Mouse (Mus musculus): ENCODE data around the gene Stat2. TPM values are rescaled to one million over a fixed set of nuclear protein-coding genes. Genes with fewer than 3 reads are reported as not detected.
A peak's percentile ranks its signal among the peaks of the same experiment; 100 is the strongest.

The Stat2 gene
- polyA plus RNA-seq, 1 experiment from 2014 or later: 13.0 TPM

DNA sequence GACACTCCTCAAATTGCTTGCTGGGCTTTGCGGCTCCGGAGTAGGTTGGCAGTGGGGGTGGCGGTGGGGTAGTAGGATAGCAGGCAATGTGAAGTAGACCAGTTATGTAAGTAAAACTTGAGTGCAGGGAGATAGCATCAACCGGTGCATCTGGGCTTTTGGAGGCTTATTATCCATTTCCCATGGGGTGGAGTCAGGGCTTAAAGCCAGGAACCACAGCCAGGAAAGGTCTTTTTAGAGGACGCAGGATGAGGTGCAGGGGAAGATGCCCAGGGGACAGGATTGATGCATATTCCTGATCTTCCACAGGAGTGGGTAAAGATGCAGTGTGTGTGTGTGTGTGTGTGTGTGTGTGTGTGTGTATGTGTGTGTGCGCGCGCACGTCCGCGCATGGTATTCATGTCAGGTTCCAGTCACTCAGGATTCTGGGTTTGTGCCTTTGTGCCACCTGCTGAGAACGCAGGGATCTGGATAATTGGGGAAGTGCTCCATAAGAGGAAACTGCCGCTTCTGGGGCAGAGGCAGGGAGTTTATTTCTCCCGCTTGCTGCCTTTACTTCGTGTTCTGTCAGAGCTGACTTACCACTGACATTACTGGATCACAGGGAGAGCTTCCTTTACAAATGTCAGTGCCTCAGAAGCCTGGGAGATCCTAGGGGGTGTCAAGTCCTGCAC, 32.4 kb upstream of the Stat2 start:
- ATAC-seq (ENCODE audit: insufficient read depth, low FRiP score, low read depth): no peak
- Histone ChIP-seq H3K4me1 (no peaks in the 10 kb centered on the region), H3K27ac (no peak overlapping the region), H3K9ac (no peak overlapping the region), H3K4me2 (no peak overlapping the region), H3K27me3 (replicated peaks) (no peaks in the 10 kb centered on the region), H3K9me3 (no peaks in the 10 kb centered on the region), H3K36me3 (peaks cover 25% of the 10 kb centered on the region), H3K4me3 (replicated peaks) (no peak overlapping the region)
- 78% methylated on average over 15 of the region's 15 CpGs for WGBS

GRCm38 (mm10) chr10:128239140-128239539, 31.2 kb upstream of the Stat2 start:
- no peak overlapping the region for H3K27ac ChIP-seq
- no peaks in the 10 kb centered on the region for H3K27me3 ChIP-seq (replicated peaks)
- peaks cover 34% of the 10 kb centered on the region for H3K36me3 ChIP-seq
- no peaks in the 10 kb centered on the region for H3K4me1 ChIP-seq
- H3K4me2 ChIP-seq: no peak overlapping the region
- H3K9ac ChIP-seq: no peak overlapping the region
- H3K9me3 ChIP-seq: no peaks in the 10 kb centered on the region
- 91% methylated on average over 4 of the region's 4 CpGs for WGBS
- no peak for ATAC-seq (ENCODE audit: insufficient read depth, low FRiP score, low read depth)
- no peak overlapping the region for H3K4me3 ChIP-seq (replicated peaks)

DNA sequence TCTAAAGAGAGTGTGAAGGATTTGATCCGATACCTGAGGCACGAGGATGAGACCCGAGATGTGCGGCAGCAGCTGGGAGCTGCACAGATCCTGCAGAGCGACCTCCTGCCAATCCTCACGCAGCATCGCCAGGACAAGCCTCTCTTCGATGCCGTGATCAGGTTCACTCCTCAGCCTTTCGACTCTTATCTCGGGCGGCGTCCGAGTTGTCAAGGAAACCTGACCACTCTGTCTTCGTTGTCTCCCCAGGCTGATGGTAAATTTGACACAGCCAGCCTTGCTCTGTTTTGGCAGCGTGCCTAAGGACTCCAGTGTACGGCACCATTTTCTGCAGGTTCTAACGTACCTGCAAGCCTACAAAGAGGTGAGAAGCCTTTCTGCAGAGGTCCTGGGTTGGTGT, 30.2 kb upstream of the Stat2 start:
- H3K9ac ChIP-seq: no peak overlapping the region
- H3K9me3 ChIP-seq: no peaks in the 10 kb centered on the region
- no peak overlapping the region for H3K27ac ChIP-seq
- WGBS: 79% methylated on average over 18 of the region's 18 CpGs
- H3K36me3 ChIP-seq: peaks cover 40% of the 10 kb centered on the region
- H3K27me3 ChIP-seq (replicated peaks): no peaks in the 10 kb centered on the region
- H3K4me3 ChIP-seq (replicated peaks): no peak overlapping the region
- no peak overlapping the region for H3K4me2 ChIP-seq
- H3K4me1 ChIP-seq: no peaks in the 10 kb centered on the region
- no peak for ATAC-seq (ENCODE audit: insufficient read depth, low FRiP score, low read depth)

DNA sequence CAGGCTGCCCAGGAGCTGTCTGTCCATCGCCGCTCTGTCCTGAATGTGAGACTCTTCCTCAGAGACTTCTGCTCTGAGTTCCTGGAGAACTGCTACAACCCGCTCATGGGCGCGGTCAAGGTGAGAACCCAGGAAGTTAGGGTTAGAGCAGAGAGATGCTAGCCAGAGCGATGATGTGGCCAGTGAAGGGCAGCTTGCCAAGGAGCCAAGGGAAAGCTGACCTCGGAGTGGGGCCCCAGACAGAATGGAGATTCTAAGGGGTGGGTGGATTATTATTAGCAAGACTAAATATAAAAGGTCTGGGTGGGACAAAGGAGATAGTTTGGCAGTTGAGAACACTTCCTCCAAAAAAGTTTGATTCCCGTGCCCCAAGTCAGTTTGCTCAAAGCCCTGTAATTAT, 27.1 kb upstream of the Stat2 start:
- Histone ChIP-seq H3K4me1 (no peaks in the 10 kb centered on the region), H3K9me3 (no peaks in the 10 kb centered on the region), H3K27me3 (replicated peaks) (no peaks in the 10 kb centered on the region), H3K9ac (no peak overlapping the region), H3K4me2 (no peak overlapping the region), H3K27ac (no peak overlapping the region), H3K4me3 (replicated peaks) (no peak overlapping the region), H3K36me3 (peaks cover 62% of the 10 kb centered on the region)
- ATAC-seq (ENCODE audit: insufficient read depth, low FRiP score, low read depth): no peak
- WGBS: 91% methylated on average over 8 of the region's 8 CpGs

- 93% methylated on average over 15 of the region's 15 CpGs for WGBS
- Histone ChIP-seq H3K4me1 (no peaks in the 10 kb centered on the region), H3K27me3 (replicated peaks) (no peaks in the 10 kb centered on the region), H3K27ac (no peak overlapping the region), H3K9ac (no peak overlapping the region), H3K36me3 (peaks cover 67% of the 10 kb centered on the region), H3K4me2 (no peak overlapping the region), H3K9me3 (no peaks in the 10 kb centered on the region), H3K4me3 (replicated peaks) (no peak overlapping the region)
- no peak for ATAC-seq (ENCODE audit: insufficient read depth, low FRiP score, low read depth)
These were observed 26.2 kb upstream of the Stat2 start for GRCm38 (mm10) chr10:128244121-128244520.

DNA sequence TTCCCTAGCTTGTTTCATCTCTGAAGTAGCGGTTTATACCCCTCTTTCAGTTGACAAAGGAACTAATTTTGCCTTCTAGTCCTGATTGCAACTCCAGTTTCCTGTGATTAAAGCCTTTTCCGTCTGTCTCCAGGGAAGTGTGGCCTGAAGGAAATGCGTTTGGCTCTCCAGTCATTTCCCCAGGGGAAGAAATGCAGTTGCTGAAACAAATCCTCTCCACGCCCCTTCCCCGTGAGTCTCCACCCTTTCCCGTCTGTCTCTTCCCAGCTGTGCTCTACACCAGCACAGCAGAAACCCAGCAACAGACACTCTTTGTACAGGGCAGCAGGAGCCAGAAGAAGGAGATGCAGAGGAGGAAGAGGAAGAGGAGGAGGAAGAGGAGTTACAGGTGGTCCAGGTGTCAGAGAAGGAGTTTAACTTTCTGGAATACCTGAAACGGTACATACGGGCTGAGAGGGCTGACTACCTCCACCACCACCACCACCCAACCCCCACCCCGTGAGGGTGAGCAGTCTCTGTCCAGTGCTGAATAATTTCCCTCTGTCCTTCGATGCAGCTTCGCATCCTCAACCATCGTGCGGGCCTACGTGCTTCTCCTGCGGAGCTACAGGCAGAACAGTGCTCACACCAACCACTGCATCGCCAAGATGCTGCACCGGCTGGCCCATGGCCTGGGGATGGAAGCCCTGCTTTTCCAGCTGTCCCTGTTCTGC, 23.2 kb upstream of the Stat2 start:
- no peaks in the 10 kb centered on the region for H3K4me1 ChIP-seq
- no peak for ATAC-seq (ENCODE audit: insufficient read depth, low FRiP score, low read depth)
- H3K36me3 ChIP-seq: peaks cover 70% of the 10 kb centered on the region
- H3K27me3 ChIP-seq (replicated peaks): no peaks in the 10 kb centered on the region
- H3K4me2 ChIP-seq: no peak overlapping the region
- no peak overlapping the region for H3K9ac ChIP-seq
- H3K4me3 ChIP-seq (replicated peaks): no peak overlapping the region
- WGBS: 81% methylated on average over 17 of the region's 17 CpGs
- no peak overlapping the region for H3K27ac ChIP-seq
- no peaks in the 10 kb centered on the region for H3K9me3 ChIP-seq

DNA sequence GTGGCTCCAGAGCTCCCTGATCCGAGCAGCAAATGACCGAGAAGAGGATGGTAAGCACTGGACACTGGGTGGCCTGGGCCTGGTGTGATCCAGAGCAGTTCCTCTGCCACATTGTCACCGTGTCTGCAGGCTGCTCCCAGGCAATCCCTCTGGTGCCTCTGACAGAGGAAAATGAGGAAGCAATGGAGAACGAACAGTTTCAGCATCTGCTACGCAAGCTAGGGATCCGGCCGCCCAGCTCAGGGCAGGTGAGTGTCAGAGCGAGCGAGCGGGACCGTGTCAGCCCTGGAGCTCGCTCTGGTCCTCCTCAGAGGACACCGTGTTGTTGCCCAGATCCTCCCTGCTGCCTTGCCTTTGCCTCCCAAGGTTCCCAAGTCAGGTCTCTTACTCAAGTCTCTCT, 19.8 kb upstream of the Stat2 start:
- Histone ChIP-seq H3K4me1 (no peaks in the 10 kb centered on the region), H3K27me3 (replicated peaks) (no peaks in the 10 kb centered on the region), H3K27ac (no peak overlapping the region), H3K36me3 (peaks cover 49% of the 10 kb centered on the region), H3K9me3 (no peaks in the 10 kb centered on the region), H3K9ac (no peak overlapping the region), H3K4me2 (no peak overlapping the region), H3K4me3 (replicated peaks) (no peak overlapping the region)
- ATAC-seq (ENCODE audit: insufficient read depth, low FRiP score, low read depth): no peak
- WGBS: 92% methylated on average over 13 of the region's 13 CpGs

GRCm38 (mm10) chr10:128253677-128254255, 16.6 kb upstream of the Stat2 start, which contains the start of gene Apon:
Gene Apon, plus strand, starts transcription at chr10:128254096.
- Histone ChIP-seq H3K9me3 (no peaks in the 10 kb centered on the region), H3K4me2 (no peak within 1 kb of the TSS), H3K4me3 (replicated peaks) (no peak within 1 kb of the TSS), H3K36me3 (peaks cover 24% of the 10 kb centered on the region), H3K9ac (no peak within 1 kb of the TSS), H3K27ac (no peak within 1 kb of the TSS), H3K4me1 (no peaks in the 10 kb centered on the region), H3K27me3 (replicated peaks) (no peaks in the 10 kb centered on the region)
- no peak for ATAC-seq (ENCODE audit: insufficient read depth, low FRiP score, low read depth)
- WGBS: 76% methylated on average over 4 of the region's 4 CpGs

GRCm38 (mm10) chr10:128255925-128256324, 14.4 kb upstream of the Stat2 start:
- Histone ChIP-seq H3K27me3 (replicated peaks) (no peaks in the 10 kb centered on the region), H3K4me1 (no peaks in the 10 kb centered on the region), H3K4me2 (no peak overlapping the region), H3K4me3 (replicated peaks) (no peak overlapping the region), H3K9ac (no peak overlapping the region), H3K9me3 (no peaks in the 10 kb centered on the region), H3K36me3 (peaks cover 4% of the 10 kb centered on the region), H3K27ac (no peak overlapping the region)
- 82% methylated on average over 8 of the region's 8 CpGs for WGBS
- ATAC-seq (ENCODE audit: insufficient read depth, low FRiP score, low read depth): no peak

GRCm38 (mm10) chr10:128256328-128256727, 14.0 kb upstream of the Stat2 start:
- Histone ChIP-seq H3K4me3 (replicated peaks) (no peak overlapping the region), H3K4me1 (no peaks in the 10 kb centered on the region), H3K36me3 (no peaks in the 10 kb centered on the region; the same call in 1 of the 2 replicates), H3K27me3 (replicated peaks) (no peaks in the 10 kb centered on the region), H3K9me3 (no peaks in the 10 kb centered on the region), H3K9ac (no peak overlapping the region), H3K4me2 (no peak overlapping the region), H3K27ac (no peak overlapping the region)
- ATAC-seq (ENCODE audit: insufficient read depth, low FRiP score, low read depth): no peak
- 86% methylated on average over 8 of the region's 8 CpGs for WGBS

- no peaks in the 10 kb centered on the region for H3K9me3 ChIP-seq
- no peak overlapping the region for H3K4me2 ChIP-seq
- no peaks in the 10 kb centered on the region for H3K4me1 ChIP-seq
- no peak overlapping the region for H3K9ac ChIP-seq
- peak; percentile 22; the same call in 1 of the 2 replicates for ATAC-seq (ENCODE audit: insufficient read depth, low FRiP score, low read depth)
- 57% methylated on average over 4 of the region's 4 CpGs for WGBS
- no peaks in the 10 kb centered on the region for H3K27me3 ChIP-seq (replicated peaks)
- no peak overlapping the region for H3K27ac ChIP-seq
- H3K4me3 ChIP-seq (replicated peaks): no peak overlapping the region
- no peaks in the 10 kb centered on the region for H3K36me3 ChIP-seq
These were observed 11.4 kb upstream of the Stat2 start for GRCm38 (mm10) chr10:128258953-128259352.

DNA sequence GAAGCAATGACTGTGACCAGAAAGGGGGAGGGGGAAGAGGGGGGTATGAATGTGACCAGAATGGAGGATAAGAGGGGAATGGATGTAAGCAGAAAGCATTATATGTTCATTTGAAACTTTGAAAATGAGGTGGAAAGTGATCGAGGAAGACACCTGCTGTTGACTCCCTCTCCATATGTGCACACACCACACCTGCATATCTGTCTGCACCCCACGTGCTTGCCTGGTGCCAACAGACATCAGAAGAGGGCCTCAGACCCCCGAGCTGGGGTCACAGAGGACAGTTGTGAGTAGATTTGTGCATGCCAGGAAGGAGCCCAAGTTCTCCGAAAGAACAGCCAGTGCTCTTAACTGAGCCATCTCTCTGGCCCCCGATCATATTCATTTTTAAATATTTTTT, 10.4 kb upstream of the Stat2 start:
- WGBS: 81% methylated on average over 5 of the region's 5 CpGs
- Histone ChIP-seq H3K27me3 (replicated peaks) (no peaks in the 10 kb centered on the region), H3K27ac (no peak overlapping the region), H3K36me3 (no peaks in the 10 kb centered on the region), H3K9ac (no peak overlapping the region), H3K4me2 (no peak overlapping the region), H3K4me1 (no peaks in the 10 kb centered on the region), H3K9me3 (no peaks in the 10 kb centered on the region), H3K4me3 (replicated peaks) (no peak overlapping the region)
- ATAC-seq (ENCODE audit: insufficient read depth, low FRiP score, low read depth): no peak

Data from stomach, embryonic 15.5 days (tissue).